31 mouse cellular contexts compared by ENCODE assay signal in genomic region chr16:16930326-16930725, GRCm38 (mm10). TPM values are rescaled to one million over a fixed set of nuclear protein-coding genes. Genes with fewer than 3 reads are reported as not detected.
DNase-seq lines count a peak whose midpoint lies in the region; ATAC-seq and TF ChIP-seq lines count a peak whose summit lies in the region.
"Had no signal": no experiment of that assay in that cellular context is flagged by ENCODE, and none has a peak within 500 bp of the region (broad histone marks: within the 10 kb centered on the region; RNA-seq: fewer than 3 reads in every experiment).

No protein-coding gene starts in this region.

- peaks cover 1% of the 10 kb centered on the region; the same call in 1 of the 2 replicates for H3K36me3 ChIP-seq in forebrain, embryonic 15.5 days
- H3K36me3 ChIP-seq in forebrain, embryonic 12.5 days (replicated peaks) = peaks cover under 1% of the 10 kb centered on the region; the same call in 1 of the 2 replicates
- H3K36me3 ChIP-seq in hindbrain, postnatal 0 days (ENCODE audit: insufficient read depth, low read length) = no peaks in the 10 kb centered on the region
- peaks cover 10% of the 10 kb centered on the region for H3K36me3 ChIP-seq in hindbrain, embryonic 14.5 days (replicated peaks; ENCODE audit: control insufficient read depth, insufficient read depth)
- H3K36me3 ChIP-seq: intestine, embryonic 15.5 days; liver, embryonic 12.5 days; midbrain, embryonic 12.5 days had no signal

- no peak for ATAC-seq in forebrain, embryonic 15.5 days (replicated peaks)
- no peak for ATAC-seq in forebrain, embryonic 12.5 days (ENCODE audit: low FRiP score)
- ATAC-seq in hindbrain, postnatal 0 days = 0 out of 2 replicates have a peak, but pooled peaks have one; percentile 8
- no peak for ATAC-seq in hindbrain, embryonic 14.5 days (ENCODE audit: low FRiP score)
- ATAC-seq: CD4-positive, CD25-positive, alpha-beta regulatory T cell, adult 4 months; intestine, embryonic 15.5 days; liver, embryonic 12.5 days; liver, postnatal 0 days had no signal

- peak overlapping the region; percentile 60 for H3K27ac ChIP-seq in forebrain, embryonic 15.5 days (replicated peaks)
- no peak overlapping the region for H3K27ac ChIP-seq in forebrain, embryonic 12.5 days
- no peak overlapping the region; the same call in 1 of the 2 replicates for H3K27ac ChIP-seq in hindbrain, postnatal 0 days
- H3K27ac ChIP-seq in hindbrain, embryonic 14.5 days = no peak overlapping the region
- H3K27ac ChIP-seq: embryonic facial prominence, embryonic 13.5 days; heart, embryonic 13.5 days; hindbrain, embryonic 10.5 days; intestine, embryonic 15.5 days; kidney, postnatal 0 days; liver, embryonic 12.5 days; midbrain, embryonic 12.5 days had no signal

- 90% methylated on average over 3 of the region's 3 CpGs for WGBS in forebrain, embryonic 15.5 days
- WGBS in forebrain, embryonic 12.5 days = 98% methylated on average over 3 of the region's 3 CpGs
- WGBS in hindbrain, postnatal 0 days = 92% methylated on average over 3 of the region's 3 CpGs
- WGBS in hindbrain, embryonic 14.5 days = 96% methylated on average over 3 of the region's 3 CpGs

- H3K4me3 ChIP-seq in forebrain, embryonic 15.5 days = no peak overlapping the region
- no peak overlapping the region for H3K4me3 ChIP-seq in forebrain, embryonic 12.5 days (replicated peaks)
- no peak overlapping the region for H3K4me3 ChIP-seq in hindbrain, postnatal 0 days (ENCODE audit: low read length)
- H3K4me3 ChIP-seq in hindbrain, embryonic 14.5 days (replicated peaks; ENCODE audit: low read length) = no peak overlapping the region
- H3K4me3 ChIP-seq: embryonic facial prominence, embryonic 13.5 days; heart, embryonic 13.5 days; hindbrain, embryonic 10.5 days; intestine, embryonic 15.5 days; liver, embryonic 12.5 days; megakaryocyte, embryonic 14.5 days; midbrain, embryonic 12.5 days had no signal

- H3K4me2 ChIP-seq in forebrain, embryonic 15.5 days (replicated peaks) = no peak overlapping the region
- H3K4me2 ChIP-seq in forebrain, embryonic 12.5 days = no peak overlapping the region
- H3K4me2 ChIP-seq in hindbrain, postnatal 0 days (ENCODE audit: low read depth, low read length) = no peak overlapping the region
- no peak overlapping the region for H3K4me2 ChIP-seq in hindbrain, embryonic 14.5 days (replicated peaks)
- H3K4me2 ChIP-seq: embryonic facial prominence, embryonic 13.5 days; heart, embryonic 13.5 days; intestine, embryonic 15.5 days; liver, embryonic 12.5 days; midbrain, embryonic 12.5 days had no signal

- H3K9ac ChIP-seq in forebrain, embryonic 15.5 days (replicated peaks) = no peak overlapping the region
- H3K9ac ChIP-seq in forebrain, embryonic 12.5 days = no peak overlapping the region
- no peak overlapping the region for H3K9ac ChIP-seq in hindbrain, postnatal 0 days (replicated peaks; ENCODE audit: low read length)
- no peak overlapping the region for H3K9ac ChIP-seq in hindbrain, embryonic 14.5 days
- H3K9ac ChIP-seq: embryonic facial prominence, embryonic 13.5 days; heart, embryonic 13.5 days; intestine, embryonic 15.5 days; liver, embryonic 12.5 days; liver, postnatal 0 days; midbrain, embryonic 12.5 days had no signal

- no peaks in the 10 kb centered on the region for H3K27me3 ChIP-seq in forebrain, embryonic 15.5 days
- no peaks in the 10 kb centered on the region for H3K27me3 ChIP-seq in forebrain, embryonic 12.5 days
- no peaks in the 10 kb centered on the region for H3K27me3 ChIP-seq in hindbrain, postnatal 0 days (ENCODE audit: insufficient read depth, low read length)
- no peaks in the 10 kb centered on the region for H3K27me3 ChIP-seq in hindbrain, embryonic 14.5 days (ENCODE audit: control insufficient read depth, insufficient read depth, low read length)
- H3K27me3 ChIP-seq: embryonic facial prominence, embryonic 13.5 days; heart, embryonic 13.5 days; intestine, embryonic 15.5 days; liver, embryonic 12.5 days; midbrain, embryonic 12.5 days had no signal

- peaks cover 13% of the 10 kb centered on the region; the same call in 1 of the 2 replicates for H3K4me1 ChIP-seq in forebrain, embryonic 15.5 days
- H3K4me1 ChIP-seq in forebrain, embryonic 12.5 days = peaks cover 7% of the 10 kb centered on the region; the same call in 1 of the 2 replicates
- 0 out of 2 replicates have a peak, but pooled peaks cover 3% of the 10 kb centered on the region for H3K4me1 ChIP-seq in hindbrain, postnatal 0 days (ENCODE audit: insufficient read depth, low read length)
- H3K4me1 ChIP-seq in hindbrain, embryonic 14.5 days (replicated peaks; ENCODE audit: control insufficient read depth, insufficient read depth, low read length) = no peaks in the 10 kb centered on the region
- H3K4me1 ChIP-seq: embryonic facial prominence, embryonic 13.5 days; heart, embryonic 13.5 days; hindbrain, embryonic 10.5 days; intestine, embryonic 15.5 days; liver, embryonic 12.5 days; midbrain, embryonic 12.5 days had no signal

- H3K9me3 ChIP-seq in forebrain, embryonic 15.5 days = no peaks in the 10 kb centered on the region
- H3K9me3 ChIP-seq in forebrain, embryonic 12.5 days = no peaks in the 10 kb centered on the region
- no peaks in the 10 kb centered on the region for H3K9me3 ChIP-seq in hindbrain, postnatal 0 days (ENCODE audit: low read length)
- no peaks in the 10 kb centered on the region for H3K9me3 ChIP-seq in hindbrain, embryonic 14.5 days (ENCODE audit: control insufficient read depth, low read length)
- H3K9me3 ChIP-seq: embryonic facial prominence, embryonic 13.5 days; intestine, embryonic 15.5 days; liver, embryonic 12.5 days; megakaryocyte, embryonic 14.5 days; midbrain, embryonic 12.5 days had no signal

- no peak for DNase-seq in hindbrain, postnatal 0 days (ENCODE audit: low spot score)
- DNase-seq in hindbrain, embryonic 14.5 days (ENCODE audit: low spot score) = no peak
- DNase-seq in testis, postnatal 10 days (ENCODE audit: low spot score) = peak; percentile 31
- DNase-seq in testis, postnatal 14 days (ENCODE audit: low spot score) = no peak
- no peak for DNase-seq in lung, postnatal 10 days
- DNase-seq: adrenal gland, postnatal 14 days; cerebellum, adult 11 months; cerebellum, adult 9-11 months; gastrocnemius, postnatal 25 days; heart, adult 18-20 months; heart, postnatal 14 days; kidney, adult 2 months; liver, postnatal 0 days; lung, postnatal 4 days; spleen, adult 18-20 months; thymus, adult 2 months; thymus, postnatal 36 days had no signal

- no peak for TF ChIP-seq CTCF in hindbrain, postnatal 0 days (IDR thresholded peaks at IDR 0.05; ENCODE audit: low read depth)

RNA-seq across cellular contexts. Expression of gene Ppm1f, which starts 34.1 kb away (rescaled TPM):
- 25.4 and 26.4 TPM in 2 replicates for polyA plus RNA-seq in forebrain, embryonic 15.5 days (2015; fragmentation: Nextera tagmentation; extraction: Ambion mirVana)
- 30.6 and 33.3 TPM in 2 replicates for polyA plus RNA-seq in forebrain, embryonic 12.5 days (2016; fragmentation: Nextera tagmentation; extraction: Ambion mirVana)
- total RNA-seq in hindbrain, postnatal 0 days (2014; rRNA removed) = 32.2 and 37.9 TPM in 2 replicates
- polyA plus RNA-seq in hindbrain, postnatal 0 days (2015; fragmentation: Nextera tagmentation; extraction: Ambion mirVana) = 12.6 and 13.4 TPM in 2 replicates
- 20.3 and 22.1 TPM in 2 replicates for polyA plus RNA-seq in hindbrain, embryonic 14.5 days (2014; fragmentation: Nextera tagmentation; extraction: Ambion mirVana)

RNA-seq across cellular contexts. Expression of gene Mapk1, which starts 52.9 kb away (rescaled TPM):
- polyA plus RNA-seq in forebrain, embryonic 15.5 days (2015; fragmentation: Nextera tagmentation; extraction: Ambion mirVana) = 186 and 193 TPM in 2 replicates
- 167 and 171 TPM in 2 replicates for polyA plus RNA-seq in forebrain, embryonic 12.5 days (2016; fragmentation: Nextera tagmentation; extraction: Ambion mirVana)
- 202 and 204 TPM in 2 replicates for total RNA-seq in hindbrain, postnatal 0 days (2014; rRNA removed)
- polyA plus RNA-seq in hindbrain, postnatal 0 days (2015; fragmentation: Nextera tagmentation; extraction: Ambion mirVana) = 156 and 178 TPM in 2 replicates
- 223 and 236 TPM in 2 replicates for polyA plus RNA-seq in hindbrain, embryonic 14.5 days (2014; fragmentation: Nextera tagmentation; extraction: Ambion mirVana)

RNA-seq across cellular contexts. Expression of gene Vpreb1, which starts 59.7 kb away (rescaled TPM):
- polyA plus RNA-seq in forebrain, embryonic 15.5 days (2015; fragmentation: Nextera tagmentation; extraction: Ambion mirVana) = 1.7 and 2.7 TPM in 2 replicates
- 2.1 and 2.9 TPM in 2 replicates for polyA plus RNA-seq in forebrain, embryonic 12.5 days (2016; fragmentation: Nextera tagmentation; extraction: Ambion mirVana)
- total RNA-seq in hindbrain, postnatal 0 days (2014; rRNA removed) = not detected in 2 replicates
- polyA plus RNA-seq in hindbrain, postnatal 0 days (2015; fragmentation: Nextera tagmentation; extraction: Ambion mirVana) = 0.33 and 0.58 TPM in 2 replicates
- 0.80 TPM in 1 of 2 replicates, not detected in the other for polyA plus RNA-seq in hindbrain, embryonic 14.5 days (2014; fragmentation: Nextera tagmentation; extraction: Ambion mirVana)
- total RNA-seq: adrenal gland, postnatal 14 days; gastrocnemius, adult 18-20 months; gastrocnemius, postnatal 25 days; left cerebral cortex, adult 18-20 months had no signal
- polyA plus RNA-seq: neural tube, embryonic 14.5 days had no signal

RNA-seq across cellular contexts. Expression of gene Top3b, which starts 59.8 kb away (rescaled TPM):
- polyA plus RNA-seq in forebrain, embryonic 15.5 days (2015; fragmentation: Nextera tagmentation; extraction: Ambion mirVana) = 68.8 and 75.8 TPM in 2 replicates
- polyA plus RNA-seq in forebrain, embryonic 12.5 days (2016; fragmentation: Nextera tagmentation; extraction: Ambion mirVana) = 64.3 and 66.5 TPM in 2 replicates
- 68.4 and 99.6 TPM in 2 replicates for total RNA-seq in hindbrain, postnatal 0 days (2014; rRNA removed)
- polyA plus RNA-seq in hindbrain, postnatal 0 days (2015; fragmentation: Nextera tagmentation; extraction: Ambion mirVana) = 70.0 and 73.8 TPM in 2 replicates
- polyA plus RNA-seq in hindbrain, embryonic 14.5 days (2014; fragmentation: Nextera tagmentation; extraction: Ambion mirVana) = 63.5 and 77.7 TPM in 2 replicates
